Mouse (Mus musculus): ENCODE results near the gene Ptpn6. TPM values are rescaled to one million over a fixed set of nuclear protein-coding genes. Genes with fewer than 3 reads are reported as not detected.

Gene Ptpn6
- total RNA-seq, 1 experiment, result 16.5 TPM

- no peak for TF ChIP-seq ZC3H11A (IDR thresholded peaks at IDR 0.05; ENCODE audit: borderline replicate concordance, low read depth, low read length)
- no peak for TF ChIP-seq HCFC1 (IDR thresholded peaks at IDR 0.05; ENCODE audit: borderline replicate concordance, insufficient read depth, low read length)
- TF ChIP-seq CHD2 (IDR thresholded peaks at IDR 0.05; ENCODE audit: low read depth, low read length), result no peak
- TF ChIP-seq MAFK (IDR thresholded peaks at IDR 0.05; ENCODE audit: insufficient read depth, low read depth, low read length), result no peak
- no peak for TF ChIP-seq ZNF384 (IDR thresholded peaks at IDR 0.05; ENCODE audit: low read depth, low read length)
- DNase-seq (ENCODE audit: low read depth, low spot score), result no peak
- Histone ChIP-seq H3K9ac (ENCODE audit: insufficient read depth, low read depth, low read length, poor library complexity, severe bottlenecking) (peak overlapping the region; percentile 62), H3K4me3 (ENCODE audit: insufficient read depth in 1 of 2, low read depth in 1 of 2, low read length in 2 of 2, poor library complexity in 1 of 2, severe bottlenecking in 1 of 2) (peak overlapping the region; percentile 55 to 64), H3K36me3 (ENCODE audit: control insufficient read depth, insufficient read depth, low read length, poor library complexity, severe bottlenecking) (peaks cover 34% of the 10 kb centered on the region), H3K27ac (ENCODE audit: insufficient read depth, low read depth, low read length, poor library complexity, severe bottlenecking) (peak overlapping the region; percentile 17; the same call in 1 of the 2 replicates), H3K4me1 (ENCODE audit: control insufficient read depth in 2 of 2, insufficient read depth in 2 of 2, low read length in 2 of 2, poor library complexity in 1 of 2) (peaks cover 0 to 20% of the 10 kb centered on the region in 2 experiments; a peak in 3 of 4 replicates), H3K9me3 (ENCODE audit: control insufficient read depth, insufficient read depth, low read depth, low read length) (no peaks in the 10 kb centered on the region)
- in situ Hi-C loops (cut with MboI; ENCODE audit: low sequenced_read_pairs in 2 of 2, unreplicated experiment in 2 of 2), result no loop called here
Observed at GRCm38 (mm10) chr6:124718703-124719102, 19.8 kb downstream of the Ptpn6 start.

GRCm38 (mm10) chr6:124717968-124718367, 20.5 kb downstream of the Ptpn6 start:
- TF ChIP-seq ZNF384 (IDR thresholded peaks at IDR 0.05; ENCODE audit: low read depth, low read length), result no peak
- no peak for TF ChIP-seq ZC3H11A (IDR thresholded peaks at IDR 0.05; ENCODE audit: borderline replicate concordance, low read depth, low read length)
- TF ChIP-seq HCFC1 (IDR thresholded peaks at IDR 0.05; ENCODE audit: borderline replicate concordance, insufficient read depth, low read length), result no peak
- TF ChIP-seq CHD2 (IDR thresholded peaks at IDR 0.05; ENCODE audit: low read depth, low read length), result no peak
- TF ChIP-seq MAFK (IDR thresholded peaks at IDR 0.05; ENCODE audit: insufficient read depth, low read depth, low read length), result no peak
- H3K36me3 ChIP-seq (ENCODE audit: control insufficient read depth, insufficient read depth, low read length, poor library complexity, severe bottlenecking), result peaks cover 37% of the 10 kb centered on the region
- H3K27ac ChIP-seq (ENCODE audit: insufficient read depth, low read depth, low read length, poor library complexity, severe bottlenecking), result peak overlapping the region; percentile 71
- no peaks in the 10 kb centered on the region for H3K9me3 ChIP-seq (ENCODE audit: control insufficient read depth, insufficient read depth, low read depth, low read length)
- DNase-seq (ENCODE audit: low read depth, low spot score), result no peak
- H3K4me3 ChIP-seq (ENCODE audit: insufficient read depth in 1 of 2, low read depth in 1 of 2, low read length in 2 of 2, poor library complexity in 1 of 2, severe bottlenecking in 1 of 2), result peak overlapping the region; percentile 55 to 64
- H3K9ac ChIP-seq (ENCODE audit: insufficient read depth, low read depth, low read length, poor library complexity, severe bottlenecking), result peak overlapping the region; percentile 62
- in situ Hi-C loops (cut with MboI; ENCODE audit: low sequenced_read_pairs in 2 of 2, unreplicated experiment in 2 of 2), result no loop called here
- peaks cover 0 to 20% of the 10 kb centered on the region in 2 experiments for H3K4me1 ChIP-seq (ENCODE audit: control insufficient read depth in 2 of 2, insufficient read depth in 2 of 2, low read length in 2 of 2, poor library complexity in 1 of 2)

- Histone ChIP-seq H3K27ac (ENCODE audit: insufficient read depth, low read depth, low read length, poor library complexity, severe bottlenecking) (peak overlapping the region; percentile 71), H3K9me3 (ENCODE audit: control insufficient read depth, insufficient read depth, low read depth, low read length) (no peaks in the 10 kb centered on the region), H3K36me3 (ENCODE audit: control insufficient read depth, insufficient read depth, low read length, poor library complexity, severe bottlenecking) (peaks cover 37% of the 10 kb centered on the region), H3K4me3 (ENCODE audit: insufficient read depth in 1 of 2, low read depth in 1 of 2, low read length in 2 of 2, poor library complexity in 1 of 2, severe bottlenecking in 1 of 2) (peak overlapping the region in 1 of 2 experiments; percentile 64; a peak in 2 of 4 replicates), H3K4me1 (ENCODE audit: control insufficient read depth in 2 of 2, insufficient read depth in 2 of 2, low read length in 2 of 2, poor library complexity in 1 of 2) (peaks cover 0 to 20% of the 10 kb centered on the region in 2 experiments), H3K9ac (ENCODE audit: insufficient read depth, low read depth, low read length, poor library complexity, severe bottlenecking) (peak overlapping the region; percentile 62)
- in situ Hi-C loops (cut with MboI; ENCODE audit: low sequenced_read_pairs in 2 of 2, unreplicated experiment in 2 of 2), result no loop called here
- TF ChIP-seq HCFC1 (IDR thresholded peaks at IDR 0.05; ENCODE audit: borderline replicate concordance, insufficient read depth, low read length), result no peak
- TF ChIP-seq CHD2 (IDR thresholded peaks at IDR 0.05; ENCODE audit: low read depth, low read length), result no peak
- peak; percentile 22; the same call in 1 of the 2 replicates for TF ChIP-seq ZC3H11A (IDR thresholded peaks at IDR 0.05; ENCODE audit: borderline replicate concordance, low read depth, low read length)
- no peak for TF ChIP-seq MAFK (IDR thresholded peaks at IDR 0.05; ENCODE audit: insufficient read depth, low read depth, low read length)
- TF ChIP-seq ZNF384 (IDR thresholded peaks at IDR 0.05; ENCODE audit: low read depth, low read length), result no peak
- no peak for DNase-seq (ENCODE audit: low read depth, low spot score)
Observed at GRCm38 (mm10) chr6:124716864-124717490, 21.5 kb downstream of the Ptpn6 start.

GRCm38 (mm10) chr6:124712918-124713317, 25.6 kb downstream of the Ptpn6 start:
- H3K27ac ChIP-seq (ENCODE audit: insufficient read depth, low read depth, low read length, poor library complexity, severe bottlenecking), result peak overlapping the region; percentile 5; the same call in 1 of the 2 replicates
- H3K9me3 ChIP-seq (ENCODE audit: control insufficient read depth, insufficient read depth, low read depth, low read length), result no peaks in the 10 kb centered on the region
- peak overlapping the region; percentile 92 for H3K9ac ChIP-seq (ENCODE audit: insufficient read depth, low read depth, low read length, poor library complexity, severe bottlenecking)
- H3K4me1 ChIP-seq (ENCODE audit: control insufficient read depth in 2 of 2, insufficient read depth in 2 of 2, low read length in 2 of 2, poor library complexity in 1 of 2), result peaks cover 3 to 12% of the 10 kb centered on the region in 2 experiments; a peak in 3 of 4 replicates
- peak overlapping the region; percentile 93 to 95 for H3K4me3 ChIP-seq (ENCODE audit: insufficient read depth in 1 of 2, low read depth in 1 of 2, low read length in 2 of 2, poor library complexity in 1 of 2, severe bottlenecking in 1 of 2)
- no peak for TF ChIP-seq MAFK (IDR thresholded peaks at IDR 0.05; ENCODE audit: insufficient read depth, low read depth, low read length)
- no peak for DNase-seq (ENCODE audit: low read depth, low spot score)
- in situ Hi-C loops (cut with MboI; ENCODE audit: low sequenced_read_pairs in 2 of 2, unreplicated experiment in 2 of 2), result no loop called here
- peaks cover 53% of the 10 kb centered on the region for H3K36me3 ChIP-seq (ENCODE audit: control insufficient read depth, insufficient read depth, low read length, poor library complexity, severe bottlenecking)

All from ES-E14 (cell line).